Mouse (Mus musculus) spleen, adult 2 months (tissue): ENCODE measurements around the gene Spred1.

ENCODE experiments used
- CTCF ChIP-seq: fragments of 200-500 bp; IDR thresholded peaks from 2 replicates; pipeline ENCODE4 v1.5.1; 2011; ENCODE audit warnings: mild to moderate bottlenecking, inconsistent platforms; ENCODE audit not compliant: insufficient read depth, insufficient read length, insufficient replicate concordance; ENCODE audit errors: extremely low read depth
- POLR2A ChIP-seq: fragments of 200-500 bp; IDR thresholded peaks from 2 replicates; pipeline ENCODE4 v1.6.1; 2011; ENCODE audit warnings: low read depth, low read length, inconsistent platforms

GRCm38 (mm10) chr2:117180250-117180885, 59.2 kb downstream of the Spred1 start:
- TF ChIP-seq CTCF (peak; percentile 97), POLR2A (no peak)
